In genomic region chr3:116232763-116233162, GRCm38 (mm10) we compare ENCODE assay signal across 36 mouse cellular contexts. TPM values are rescaled to one million over a fixed set of nuclear protein-coding genes. Genes with fewer than 3 reads are reported as not detected.
"Had no signal": no experiment of that assay in that cellular context is flagged by ENCODE, and none has a peak within 500 bp of the region (broad histone marks: within the 10 kb centered on the region; RNA-seq: fewer than 3 reads in every experiment).

No protein-coding gene starts in this region.

- H3K4me3 ChIP-seq: limb, embryonic 10.5 days; limb, embryonic 12.5 days; limb, embryonic 13.5 days; limb, embryonic 15.5 days; liver, embryonic 12.5 days; liver, embryonic 13.5 days; liver, embryonic 15.5 days; lung, embryonic 15.5 days; megakaryocyte, embryonic 14.5 days; midbrain, embryonic 10.5 days; midbrain, embryonic 12.5 days; midbrain, embryonic 13.5 days; myocyte; neural tube, embryonic 12.5 days; neural tube, embryonic 13.5 days had no signal

- H3K9me3 ChIP-seq: limb, embryonic 10.5 days; limb, embryonic 12.5 days; limb, embryonic 13.5 days; limb, embryonic 15.5 days; liver, embryonic 12.5 days; liver, embryonic 13.5 days; liver, embryonic 15.5 days; lung, embryonic 15.5 days; midbrain, embryonic 10.5 days; midbrain, embryonic 12.5 days; midbrain, embryonic 13.5 days; neural tube, embryonic 12.5 days; neural tube, embryonic 13.5 days had no signal

- H3K4me1 ChIP-seq: liver, embryonic 12.5 days; liver, embryonic 13.5 days; liver, embryonic 15.5 days; lung, embryonic 15.5 days; megakaryocyte, embryonic 14.5 days; neural tube, embryonic 12.5 days; neural tube, embryonic 13.5 days had no signal

- H3K27me3 ChIP-seq: limb, embryonic 12.5 days; limb, embryonic 13.5 days; limb, embryonic 15.5 days; liver, embryonic 12.5 days; liver, embryonic 13.5 days; liver, embryonic 15.5 days; lung, embryonic 15.5 days; midbrain, embryonic 12.5 days; midbrain, embryonic 13.5 days; neural tube, embryonic 12.5 days; neural tube, embryonic 13.5 days had no signal

- ATAC-seq: liver, embryonic 12.5 days; liver, postnatal 0 days; lung, postnatal 0 days; midbrain, embryonic 13.5 days; midbrain, embryonic 16.5 days had no signal

- H3K27ac ChIP-seq: limb, embryonic 10.5 days; limb, embryonic 12.5 days; limb, embryonic 13.5 days; limb, embryonic 15.5 days; liver, embryonic 12.5 days; liver, embryonic 13.5 days; liver, embryonic 14.5 days; liver, embryonic 15.5 days; lung, embryonic 15.5 days; macrophage; midbrain, embryonic 10.5 days; midbrain, embryonic 12.5 days; midbrain, embryonic 13.5 days; neural tube, embryonic 12.5 days; neural tube, embryonic 13.5 days had no signal

- H3K36me3 ChIP-seq: limb, embryonic 10.5 days; limb, embryonic 12.5 days; limb, embryonic 13.5 days; limb, embryonic 15.5 days; liver, embryonic 12.5 days; liver, embryonic 13.5 days; liver, embryonic 15.5 days; lung, embryonic 15.5 days; midbrain, embryonic 10.5 days; midbrain, embryonic 12.5 days; midbrain, embryonic 13.5 days; neural tube, embryonic 12.5 days; neural tube, embryonic 13.5 days had no signal

- DNase-seq: left cerebral cortex, postnatal 4 days; liver; liver, embryonic 13.5 days; liver, postnatal 0 days; lung, adult 18-20 months; lung, adult 2 months; lung, embryonic 14.5 days; lung, postnatal 10 days; lung, postnatal 14 days; lung, postnatal 36 days; lung, postnatal 4 days; midbrain, embryonic 14.5 days had no signal

- H3K4me2 ChIP-seq: limb, embryonic 12.5 days; limb, embryonic 13.5 days; limb, embryonic 15.5 days; liver, embryonic 11.5 days; liver, embryonic 12.5 days; liver, embryonic 13.5 days; liver, embryonic 15.5 days; lung, embryonic 14.5 days; lung, embryonic 15.5 days; midbrain, embryonic 11.5 days; midbrain, embryonic 12.5 days; midbrain, embryonic 13.5 days; neural tube, embryonic 12.5 days; neural tube, embryonic 13.5 days had no signal

- H3K9ac ChIP-seq: limb, embryonic 12.5 days; limb, embryonic 13.5 days; limb, embryonic 15.5 days; liver, embryonic 12.5 days; liver, embryonic 13.5 days; liver, embryonic 14.5 days; liver, embryonic 15.5 days; liver, postnatal 0 days; lung, embryonic 14.5 days; lung, embryonic 15.5 days; midbrain, embryonic 12.5 days; midbrain, embryonic 13.5 days; neural tube, embryonic 12.5 days; neural tube, embryonic 13.5 days had no signal

RNA-seq across cellular contexts. Expression of gene Gpr88, which starts 20.5 kb away (rescaled TPM):
- total RNA-seq: liver, adult 2 months; megakaryocyte progenitor cell, adult 5-6 weeks; megakaryocyte-erythroid progenitor cell, adult 5-6 weeks; monocyte, adult 5-6 weeks had no signal
- polyA plus RNA-seq: liver, adult 2 months; macrophage; midbrain, embryonic 10.5 days; myocyte had no signal
